Mouse (Mus musculus): ENCODE results near the gene Zp2.

DNA sequence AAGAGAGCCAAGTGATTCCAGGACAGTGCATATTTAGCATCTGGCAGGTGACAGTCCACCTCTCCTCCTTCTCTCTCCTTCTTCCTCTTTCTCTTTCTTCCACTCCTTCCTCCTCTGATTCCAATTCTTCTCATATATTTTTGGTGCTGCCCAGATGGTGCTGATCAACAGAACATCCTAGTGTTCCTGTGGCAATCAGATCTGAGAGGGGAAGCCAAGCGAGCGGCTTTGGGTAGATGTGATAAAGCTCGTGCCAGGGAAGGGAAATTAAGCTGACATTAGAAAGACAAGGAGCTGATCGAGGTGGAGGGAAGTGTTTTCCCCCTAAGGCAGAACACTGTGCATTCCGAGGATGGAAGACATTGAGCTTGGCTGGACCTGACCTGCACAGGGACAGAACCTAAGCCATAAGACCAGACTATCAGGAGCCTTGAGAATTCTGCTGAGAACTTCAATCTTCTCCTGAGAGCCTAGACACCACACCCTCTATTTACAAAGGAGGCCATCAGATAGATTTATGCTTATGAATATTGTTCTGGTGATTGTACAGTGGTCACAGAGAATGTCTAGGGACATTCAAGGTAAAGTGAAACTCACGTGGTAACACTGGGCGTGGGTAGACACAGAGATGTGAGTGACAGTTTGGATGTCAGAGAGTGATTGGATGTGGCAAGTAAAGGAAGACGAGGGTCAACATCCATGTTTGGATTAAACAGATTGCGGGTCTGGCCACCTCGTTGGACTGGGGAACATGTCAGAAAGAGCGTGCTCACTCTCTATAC lies 29.8 kb upstream of the Zp2 start:
- TF ChIP-seq CTCF (IDR thresholded peaks at IDR 0.05; ENCODE audit: extremely low read depth, insufficient read depth, low read length) (no peak), POLR2A (IDR thresholded peaks at IDR 0.05; ENCODE audit: extremely low read depth, insufficient read depth, low read length) (no peak)

All from cortical plate, adult 2 months (tissue).